Mouse (Mus musculus) left cerebral cortex, adult 9 months (tissue): ENCODE measurements around the gene Kif26a.

Experiments used
- DNase-seq, 2 experiments: peaks; one replicate each; pipeline ENCODE4 v3.0.0; 2022; ENCODE audit warnings: low spot score in 2 of 2

The Kif26a gene

GRCm38 (mm10) chr12:112164840-112165219, 18.8 kb downstream of the Kif26a start:
- DNase-seq: no peak

- DNase-seq: no peak
Measured at GRCm38 (mm10) chr12:112169240-112169639, 23.2 kb downstream of the Kif26a start.

GRCm38 (mm10) chr12:112170671-112171574, 24.9 kb downstream of the Kif26a start:
- DNase-seq: no peak

GRCm38 (mm10) chr12:112171657-112172056, 25.6 kb downstream of the Kif26a start:
- DNase-seq: no peak

GRCm38 (mm10) chr12:112172214-112172613, 26.2 kb downstream of the Kif26a start:
- DNase-seq: no peak

- no peak for DNase-seq
Measured at GRCm38 (mm10) chr12:112177679-112178078, 31.7 kb downstream of the Kif26a start.

- no peak for DNase-seq
Measured at GRCm38 (mm10) chr12:112179687-112180086, 33.7 kb downstream of the Kif26a start.

- DNase-seq: no peak
Measured at GRCm38 (mm10) chr12:112181921-112182608, 36.1 kb downstream of the Kif26a start.

GRCm38 (mm10) chr12:112182609-112182955, 36.6 kb downstream of the Kif26a start:
- no peak for DNase-seq

- no peak for DNase-seq
Measured at GRCm38 (mm10) chr12:112183675-112184074, 37.7 kb downstream of the Kif26a start.

GRCm38 (mm10) chr12:112184390-112184789, 38.4 kb downstream of the Kif26a start:
- DNase-seq: no peak

GRCm38 (mm10) chr12:112186899-112187298, 40.9 kb downstream of the Kif26a start:
- DNase-seq: no peak

- no peak for DNase-seq
Measured at GRCm38 (mm10) chr12:112191753-112192152, 45.7 kb downstream of the Kif26a start.

GRCm38 (mm10) chr12:112195019-112195418, 49.0 kb downstream of the Kif26a start:
- no peak for DNase-seq

GRCm38 (mm10) chr12:112196562-112196961, 50.6 kb downstream of the Kif26a start:
- no peak for DNase-seq

GRCm38 (mm10) chr12:112199363-112199762, 53.4 kb downstream of the Kif26a start:
- DNase-seq: no peak

- no peak for DNase-seq
Measured at GRCm38 (mm10) chr12:112200045-112200444, 54.0 kb downstream of the Kif26a start.

GRCm38 (mm10) chr12:112207163-112207562, 61.2 kb downstream of the Kif26a start:
- no peak for DNase-seq

- no peak for DNase-seq
Measured at GRCm38 (mm10) chr12:112207734-112208133, 61.7 kb downstream of the Kif26a start.

- no peak for DNase-seq
Measured at GRCm38 (mm10) chr12:112210622-112211021, 64.6 kb downstream of the Kif26a start.

GRCm38 (mm10) chr12:112214441-112214857, 68.4 kb downstream of the Kif26a start:
- no peak for DNase-seq

- DNase-seq: no peak
Measured at GRCm38 (mm10) chr12:112215545-112215944, 69.5 kb downstream of the Kif26a start.

GRCm38 (mm10) chr12:112217021-112217420, 71.0 kb downstream of the Kif26a start:
- DNase-seq: peak; percentile 11 to 40
